Mouse (Mus musculus): ENCODE data around the gene Zfp827.

- no peak for TF ChIP-seq CTCF (IDR thresholded peaks at IDR 0.05; ENCODE audit: low read depth)
- TF ChIP-seq EP300 (optimal IDR thresholded peaks at IDR 0.05): no peak
Observed at GRCm38 (mm10) chr8:79208181-79208580, 179.9 kb downstream of the Zfp827 start.
